Mouse (Mus musculus) kidney, embryonic 14.5 days (tissue): Measurements from ENCODE around the gene Cpne5. TPM values are rescaled to one million over a fixed set of nuclear protein-coding genes. Genes with fewer than 3 reads are reported as not detected.

Experiments
- ATAC-seq: fragments of 200-750 bp; cut with Nextera tagmentation; 2 replicates; pipeline ENCODE4 v1.8.0; 2017; ENCODE audit warnings: moderate number of reproducible peaks, mild to moderate bottlenecking, moderate TSS enrichment, moderate library complexity; ENCODE audit not compliant: low FRiP score, low TSS enrichment
- H3K27ac ChIP-seq: fragments of 300-500 bp; sonication (generic); 2 replicates; pipeline ENCODE4 v1.5.1; 2014; ENCODE audit warnings: low read depth, mild to moderate bottlenecking, low read length, moderate library complexity, mixed read lengths
- H3K27me3 ChIP-seq: fragments of 300-500 bp; sonication (generic); 2 replicates; pipeline ENCODE4 v1.6.1; 2014; ENCODE audit warnings: mild to moderate bottlenecking, low read length; ENCODE audit not compliant: control insufficient read depth, insufficient read depth
- H3K36me3 ChIP-seq: fragments of 300-500 bp; sonication (generic); 2 replicates; pipeline ENCODE4 v1.6.1; 2014; ENCODE audit warnings: low read length, mixed read lengths; ENCODE audit not compliant: control insufficient read depth, insufficient read depth
- H3K4me1 ChIP-seq: fragments of 300-500 bp; sonication (generic); 2 replicates; pipeline ENCODE4 v1.6.1; 2014; ENCODE audit warnings: low read length, mixed read lengths; ENCODE audit not compliant: control insufficient read depth, insufficient read depth
- H3K4me2 ChIP-seq: fragments of 300-500 bp; sonication (generic); replicated peaks from 2 replicates; pipeline ENCODE4 v1.6.1; 2014; ENCODE audit warnings: low read depth, mild to moderate bottlenecking, low read length
- H3K4me3 ChIP-seq: fragments of 300-500 bp; sonication (generic); 2 replicates; pipeline ENCODE4 v1.5.1; 2014; ENCODE audit warnings: mild to moderate bottlenecking, low read length
- H3K9ac ChIP-seq: fragments of 300-500 bp; sonication (generic); 2 replicates; pipeline ENCODE4 v1.6.1; 2014; ENCODE audit warnings: low read depth, mild to moderate bottlenecking, low read length, moderate library complexity
- H3K9me3 ChIP-seq: fragments of 300-500 bp; sonication (generic); 2 replicates; pipeline ENCODE4 v1.6.1; 2016; ENCODE audit warnings: low read length; ENCODE audit not compliant: control insufficient read depth
- WGBS: fragments of 180-500 bp; shearing (Covaris S2); extraction: QIAGEN DNeasy Blood & Tissue Kit; methylation state at CpG from one replicate; pipeline ENCODE4 v1.1.7; 2014; 5-methylcytosine and 5-hydroxymethylcytosine counted together
- polyA plus RNA-seq: library from polyadenylated mRNA; unstranded; fragments of >200 nt; fragmentation: Nextera tagmentation; extraction: Ambion mirVana; gene quantifications from 2 replicates; pipeline ENCODE4 v1.2.1, GENCODE M21; 2014

Cpne5 gene
- polyA plus RNA-seq, 1 experiment from 2014 or later, result 12.3 TPM

GRCm38 (mm10) chr17:29236111-29236510 is 1.9 kb downstream of the Cpne5 start:
- Histone ChIP-seq H3K4me1 (peaks cover 10% of the 10 kb centered on the region; the same call in 1 of the 2 replicates), H3K27me3 (peaks cover 24% of the 10 kb centered on the region), H3K4me2 (no peak overlapping the region), H3K27ac (no peak overlapping the region), H3K9me3 (no peaks in the 10 kb centered on the region), H3K36me3 (no peaks in the 10 kb centered on the region), H3K9ac (no peak overlapping the region), H3K4me3 (no peak overlapping the region)
- no peak for ATAC-seq
- WGBS, result 42% methylated on average over 7 of the region's 7 CpGs

GRCm38 (mm10) chr17:29231109-29231508 is 6.9 kb downstream of the Cpne5 start:
- no peak for ATAC-seq
- Histone ChIP-seq H3K9ac (no peak overlapping the region), H3K36me3 (no peaks in the 10 kb centered on the region), H3K27me3 (peaks cover 10% of the 10 kb centered on the region; the same call in 1 of the 2 replicates), H3K4me3 (no peak overlapping the region), H3K4me1 (no peaks in the 10 kb centered on the region), H3K4me2 (no peak overlapping the region), H3K9me3 (no peaks in the 10 kb centered on the region), H3K27ac (no peak overlapping the region)
- 58% methylated on average over 10 of the region's 10 CpGs for WGBS

- Histone ChIP-seq H3K9ac (no peak overlapping the region), H3K4me1 (no peaks in the 10 kb centered on the region), H3K27ac (no peak overlapping the region), H3K9me3 (no peaks in the 10 kb centered on the region), H3K4me3 (no peak overlapping the region), H3K4me2 (no peak overlapping the region), H3K36me3 (no peaks in the 10 kb centered on the region), H3K27me3 (no peaks in the 10 kb centered on the region)
- WGBS, result 59% methylated on average over 14 of the region's 14 CpGs
- no peak for ATAC-seq
Observed at GRCm38 (mm10) chr17:29220631-29221030, 17.3 kb downstream of the Cpne5 start.

GRCm38 (mm10) chr17:29218017-29218416 is 19.9 kb downstream of the Cpne5 start:
- Histone ChIP-seq H3K4me1 (no peaks in the 10 kb centered on the region), H3K4me3 (no peak overlapping the region), H3K36me3 (no peaks in the 10 kb centered on the region), H3K9ac (no peak overlapping the region), H3K27me3 (no peaks in the 10 kb centered on the region), H3K4me2 (no peak overlapping the region), H3K27ac (no peak overlapping the region), H3K9me3 (no peaks in the 10 kb centered on the region)
- WGBS, result 78% methylated on average over 5 of the region's 5 CpGs
- ATAC-seq, result no peak

- ATAC-seq, result no peak
Observed at GRCm38 (mm10) chr17:29216078-29216477, 21.9 kb downstream of the Cpne5 start.

GRCm38 (mm10) chr17:29214655-29215054 is 23.3 kb downstream of the Cpne5 start:
- no peak for ATAC-seq
- Histone ChIP-seq H3K9ac (no peak overlapping the region), H3K9me3 (no peaks in the 10 kb centered on the region), H3K4me3 (no peak overlapping the region), H3K27ac (no peak overlapping the region), H3K36me3 (no peaks in the 10 kb centered on the region), H3K4me2 (no peak overlapping the region), H3K27me3 (no peaks in the 10 kb centered on the region), H3K4me1 (no peaks in the 10 kb centered on the region)
- WGBS, result 44% methylated on average over 10 of the region's 10 CpGs

More at GRCm38 (mm10) chr17:29216078-29216477, 21.9 kb downstream of the Cpne5 start:
- Histone ChIP-seq H3K9ac (no peak overlapping the region), H3K9me3 (no peaks in the 10 kb centered on the region), H3K27ac (no peak overlapping the region), H3K4me3 (no peak overlapping the region), H3K27me3 (no peaks in the 10 kb centered on the region), H3K36me3 (no peaks in the 10 kb centered on the region), H3K4me1 (no peaks in the 10 kb centered on the region), H3K4me2 (no peak overlapping the region)
- WGBS, result 64% methylated on average over 7 of the region's 7 CpGs

- H3K4me1 ChIP-seq, result no peaks in the 10 kb centered on the region
- H3K9ac ChIP-seq, result no peak overlapping the region
- no peak for ATAC-seq
- no peaks in the 10 kb centered on the region for H3K36me3 ChIP-seq
- WGBS, result 86% methylated on average over 4 of the region's 4 CpGs
- H3K27ac ChIP-seq, result no peak overlapping the region
- no peak overlapping the region for H3K4me3 ChIP-seq
- H3K4me2 ChIP-seq, result no peak overlapping the region
- H3K27me3 ChIP-seq, result no peaks in the 10 kb centered on the region
- H3K9me3 ChIP-seq, result no peaks in the 10 kb centered on the region
Observed at GRCm38 (mm10) chr17:29214193-29214456, 23.8 kb downstream of the Cpne5 start.

GRCm38 (mm10) chr17:29213381-29214192 is 24.4 kb downstream of the Cpne5 start:
- ATAC-seq, result no peak
- Histone ChIP-seq H3K36me3 (no peaks in the 10 kb centered on the region), H3K9me3 (no peaks in the 10 kb centered on the region), H3K4me3 (no peak overlapping the region), H3K9ac (no peak overlapping the region), H3K27me3 (no peaks in the 10 kb centered on the region), H3K4me2 (no peak overlapping the region), H3K4me1 (no peaks in the 10 kb centered on the region), H3K27ac (no peak overlapping the region)
- WGBS, result 19% methylated on average over 12 of the region's 12 CpGs

GRCm38 (mm10) chr17:29211836-29212235 is 26.1 kb downstream of the Cpne5 start:
- Histone ChIP-seq H3K4me1 (no peaks in the 10 kb centered on the region), H3K9me3 (no peaks in the 10 kb centered on the region), H3K9ac (no peak overlapping the region), H3K36me3 (no peaks in the 10 kb centered on the region), H3K4me3 (no peak overlapping the region), H3K27ac (no peak overlapping the region), H3K27me3 (no peaks in the 10 kb centered on the region), H3K4me2 (no peak overlapping the region)
- WGBS, result 52% methylated on average over 7 of the region's 7 CpGs
- no peak for ATAC-seq
